Mouse (Mus musculus): ENCODE results near the gene Igf2. TPM values are rescaled to one million over a fixed set of nuclear protein-coding genes. Genes with fewer than 3 reads are reported as not detected.

Gene Igf2
- polyA plus RNA-seq (2017; shearing (Covaris generic)): not detected

DNA sequence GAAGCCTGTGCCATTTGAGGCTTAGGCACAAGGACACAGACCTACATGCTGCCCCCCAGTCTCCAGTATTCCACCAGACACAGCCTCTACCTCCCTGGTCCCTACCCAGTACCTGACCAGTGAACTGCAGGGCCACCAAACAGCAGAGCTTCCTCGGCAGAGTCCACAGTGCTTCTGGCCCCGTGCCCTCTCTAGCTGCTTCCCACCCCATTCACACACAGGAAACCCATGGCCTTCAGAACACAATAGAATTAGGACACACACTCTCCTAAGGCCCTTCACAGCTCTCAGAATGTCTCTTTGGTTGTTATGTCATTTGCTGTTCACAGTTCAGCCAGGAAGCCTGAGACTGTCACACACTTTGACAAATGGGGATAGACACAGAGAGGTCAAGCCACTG is at the start of gene Igf2:
TSS of gene Igf2 (minus strand) at position 158 of the 400 bp plus-strand sequence.

DNA sequence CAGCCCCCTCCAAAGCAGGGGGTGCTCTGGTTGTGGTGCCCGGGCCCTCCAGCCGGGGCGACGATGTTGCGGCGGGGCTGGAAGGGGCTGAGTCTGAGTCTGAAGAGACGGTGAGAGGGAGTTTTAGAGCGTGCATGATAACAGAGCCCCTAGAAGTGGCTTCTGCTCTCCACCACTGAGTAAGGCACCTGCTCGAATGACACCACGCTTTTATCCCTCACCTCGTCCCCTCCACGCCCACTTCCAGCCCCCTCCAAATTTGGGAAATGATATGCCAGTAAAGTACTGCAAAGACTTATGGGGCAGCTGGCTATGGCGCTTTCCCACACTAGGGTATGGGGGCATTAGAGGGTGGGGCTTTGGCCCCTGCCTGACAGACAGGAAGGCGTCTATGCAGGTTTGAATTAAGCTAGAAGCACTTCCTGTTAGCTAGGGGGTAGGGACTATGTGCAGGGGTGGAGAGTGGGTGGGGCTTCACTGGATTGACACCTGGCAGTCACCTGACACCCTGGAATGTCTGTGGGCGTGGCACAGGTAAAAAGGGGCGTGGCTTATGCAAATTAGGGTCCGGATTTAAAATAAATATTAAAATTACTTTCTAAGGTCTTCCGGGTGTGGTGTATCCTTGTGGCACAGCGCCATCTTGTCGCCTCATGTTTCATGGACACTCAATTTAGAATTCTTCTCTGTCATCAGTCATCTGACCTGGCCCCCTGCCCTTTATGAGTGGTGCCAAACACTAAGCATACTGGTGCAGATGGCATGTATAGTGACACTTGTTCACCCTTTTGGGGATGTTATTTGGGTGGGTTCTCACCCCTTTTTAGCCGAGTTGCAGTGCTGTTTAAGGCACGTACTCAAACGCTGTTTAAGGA is 3.4 kb upstream of the Igf2 start, which contains the start of gene Gm49394:
TSS of gene Gm49394 (minus strand) at position 192 of the 875 bp plus-strand sequence.

Other genes starting within 250 kb of the Igf2 start
- gene Syt8, start 232.0 kb downstream of the Igf2 start, polyA plus RNA-seq (2017; shearing (Covaris generic)): not detected
- gene Tnni2, start 225.0 kb downstream of the Igf2 start, polyA plus RNA-seq (2017; shearing (Covaris generic)): not detected
- 1,101 TPM for gene Lsp1, start 206.0 kb downstream of the Igf2 start, polyA plus RNA-seq (2017; shearing (Covaris generic))
- 5.0 TPM for gene Tnnt3, start 168.0 kb downstream of the Igf2 start, polyA plus RNA-seq (2017; shearing (Covaris generic))
- 4.9 TPM for gene Mrpl23, start 134.1 kb downstream of the Igf2 start, polyA plus RNA-seq (2017; shearing (Covaris generic))
- not detected for gene Gm49394, start 3.1 kb upstream of the Igf2 start, polyA plus RNA-seq (2017; shearing (Covaris generic))
- gene Ins2, start 76.6 kb upstream of the Igf2 start, polyA plus RNA-seq (2017; shearing (Covaris generic)): not detected